Mouse (Mus musculus) heart, postnatal 0 days (tissue): ENCODE results near the gene Mnt. TPM values are rescaled to one million over a fixed set of nuclear protein-coding genes. Genes with fewer than 3 reads are reported as not detected.
A peak's percentile ranks its signal among the peaks of the same experiment; 100 is the strongest.

Experiments used
- ATAC-seq: fragments of 200-750 bp; cut with Nextera tagmentation; 2 replicates; pipeline ENCODE4 v1.8.0; 2017; ENCODE audit warnings: low read depth, moderate number of reproducible peaks, moderate library complexity; ENCODE audit not compliant: insufficient read depth
- DNase-seq: peaks from one replicate; pipeline ENCODE4 v3.0.0-alpha.2; 2016; ENCODE audit warnings: low spot score
- H3K27ac ChIP-seq: fragments of 300-500 bp; sonication (generic); 2 replicates; pipeline ENCODE4 v1.5.1; 2014; ENCODE audit warnings: low read depth, mild to moderate bottlenecking
- H3K27me3 ChIP-seq: fragments of 300-500 bp; sonication (generic); 2 replicates; pipeline ENCODE4 v1.6.1; 2014; ENCODE audit warnings: low read length, mixed read lengths; ENCODE audit not compliant: control insufficient read depth, insufficient read depth
- H3K36me3 ChIP-seq: fragments of 300-500 bp; sonication (generic); replicated peaks from 2 replicates; pipeline ENCODE4 v1.6.1; 2014; ENCODE audit warnings: low read length, mixed read lengths; ENCODE audit not compliant: control insufficient read depth, insufficient read depth
- H3K4me1 ChIP-seq: fragments of 300-500 bp; sonication (generic); 2 replicates; pipeline ENCODE4 v1.6.1; 2014; ENCODE audit warnings: antibody characterized with exemption; ENCODE audit not compliant: control insufficient read depth, insufficient read depth
- H3K4me2 ChIP-seq: fragments of 300-500 bp; sonication (generic); 2 replicates; pipeline ENCODE4 v1.6.1; 2014; ENCODE audit warnings: low read depth, mild to moderate bottlenecking, low read length, moderate library complexity
- H3K4me3 ChIP-seq: fragments of 300-500 bp; sonication (generic); 2 replicates; pipeline ENCODE4 v1.5.1; 2014; ENCODE audit warnings: low read depth, low read length
- H3K9ac ChIP-seq: fragments of 300-500 bp; sonication (generic); replicated peaks from 2 replicates; pipeline ENCODE4 v1.6.1; 2014; ENCODE audit warnings: low read depth, low read length, mixed read lengths
- H3K9me3 ChIP-seq: fragments of 300-500 bp; sonication (generic); replicated peaks from 2 replicates; pipeline ENCODE4 v1.6.1; 2016; ENCODE audit warnings: low read length; ENCODE audit not compliant: control insufficient read depth
- CTCF ChIP-seq: IDR thresholded peaks from 2 replicates; pipeline ENCODE4 v1.5.1; 2016; ENCODE audit warnings: antibody characterized with exemption, control low read depth, low read depth
- EP300 ChIP-seq: IDR thresholded peaks from 2 replicates; pipeline ENCODE4 v1.6.1; 2016; ENCODE audit warnings: antibody characterized with exemption, low read depth
- WGBS: fragments of 180-500 bp; shearing (Covaris S2); extraction: QIAGEN DNeasy Blood & Tissue Kit; methylation state at CpG from one replicate; pipeline ENCODE4 v1.1.7; 2014; 5-methylcytosine and 5-hydroxymethylcytosine counted together
- polyA plus RNA-seq: library from polyadenylated mRNA; unstranded; fragments of >200 nt; fragmentation: Nextera tagmentation; extraction: Ambion mirVana; gene quantifications from 2 replicates; pipeline ENCODE4 v1.2.1, GENCODE M21; 2015
- total RNA-seq: library from RNA; depleted of rRNA; stranded (reverse); fragments of >200 nt; gene quantifications from 2 replicates; pipeline ENCODE4 v1.2.3, GENCODE M21; 2014; ENCODE audit warnings: low replicate concordance

Gene Mnt
- total and polyA plus RNA-seq, 2 experiments from 2014 or later, result 1.8 to 9.0 TPM

DNA sequence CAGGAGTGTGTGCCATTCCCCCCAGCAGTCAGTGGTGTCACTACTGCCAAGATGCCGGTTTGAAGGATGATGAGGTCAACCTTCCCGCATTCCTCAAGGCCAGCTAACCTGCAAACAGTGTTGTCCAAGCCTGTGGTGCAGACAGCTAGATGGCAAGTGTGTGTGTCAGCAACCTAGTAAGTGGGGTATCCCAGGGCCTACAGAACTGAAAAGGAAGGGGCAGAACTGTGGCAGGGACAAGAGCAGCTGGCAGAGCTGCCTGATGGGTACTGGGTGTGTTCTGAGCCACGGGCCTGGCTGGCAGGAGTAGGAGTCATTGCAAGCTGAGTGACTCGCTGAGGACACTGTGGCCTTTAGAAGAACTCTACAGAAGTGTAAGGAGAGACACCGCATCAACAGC, 31.4 kb downstream of the Mnt start:
- no peaks in the 10 kb centered on the region for H3K27me3 ChIP-seq
- TF ChIP-seq EP300, result no peak
- no peak for TF ChIP-seq CTCF
- H3K4me2 ChIP-seq, result no peak overlapping the region
- no peak overlapping the region for H3K27ac ChIP-seq
- no peak for DNase-seq
- 60% methylated on average over 5 of the region's 5 CpGs for WGBS
- H3K9ac ChIP-seq, result no peak overlapping the region
- H3K4me1 ChIP-seq, result peaks cover 7% of the 10 kb centered on the region; the same call in 1 of the 2 replicates
- no peaks in the 10 kb centered on the region for H3K9me3 ChIP-seq
- no peak overlapping the region for H3K4me3 ChIP-seq
- ATAC-seq, result no peak
- H3K36me3 ChIP-seq, result no peaks in the 10 kb centered on the region

DNA sequence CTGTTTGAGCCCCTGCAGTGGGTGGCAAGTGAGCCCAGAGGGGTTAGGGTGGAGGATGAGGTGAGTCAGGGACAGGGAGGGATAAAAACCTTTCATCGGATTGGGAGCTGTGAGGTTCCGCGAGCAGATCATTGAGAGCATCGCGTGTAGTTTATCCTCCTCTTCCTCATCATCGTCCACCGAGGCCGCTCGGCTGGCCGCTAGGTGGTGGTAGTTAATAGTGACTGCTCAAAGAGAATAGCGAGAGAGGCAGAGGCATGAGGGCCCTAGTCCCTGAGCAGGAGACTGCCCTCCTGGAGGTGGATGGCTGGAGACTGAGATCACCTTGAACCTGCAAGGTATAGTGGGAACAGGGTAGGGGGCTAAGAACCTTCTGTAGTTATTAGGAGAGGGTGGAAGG, 32.8 kb downstream of the Mnt start:
- no peak overlapping the region for H3K9ac ChIP-seq
- H3K4me1 ChIP-seq, result peaks cover 7% of the 10 kb centered on the region; the same call in 1 of the 2 replicates
- DNase-seq (no peak), ATAC-seq (no peak)
- no peaks in the 10 kb centered on the region for H3K9me3 ChIP-seq
- no peak overlapping the region for H3K4me3 ChIP-seq
- no peaks in the 10 kb centered on the region for H3K27me3 ChIP-seq
- no peaks in the 10 kb centered on the region for H3K36me3 ChIP-seq
- 24% methylated on average over 11 of the region's 11 CpGs for WGBS
- no peak overlapping the region for H3K4me2 ChIP-seq
- no peak overlapping the region for H3K27ac ChIP-seq
- TF ChIP-seq CTCF, result peak; percentile 58
- no peak for TF ChIP-seq EP300

- DNase-seq (no peak), ATAC-seq (no peak)
- Histone ChIP-seq H3K36me3 (no peaks in the 10 kb centered on the region), H3K27ac (no peak overlapping the region), H3K9me3 (no peaks in the 10 kb centered on the region), H3K4me2 (no peak overlapping the region), H3K4me3 (no peak overlapping the region), H3K4me1 (peaks cover 7% of the 10 kb centered on the region; the same call in 1 of the 2 replicates), H3K9ac (no peak overlapping the region), H3K27me3 (no peaks in the 10 kb centered on the region)
- no peak for TF ChIP-seq EP300
- no peak for TF ChIP-seq CTCF
- 60% methylated on average over 9 of the region's 9 CpGs for WGBS
Measured at GRCm38 (mm10) chr11:74864421-74864820, 33.7 kb downstream of the Mnt start.

DNA sequence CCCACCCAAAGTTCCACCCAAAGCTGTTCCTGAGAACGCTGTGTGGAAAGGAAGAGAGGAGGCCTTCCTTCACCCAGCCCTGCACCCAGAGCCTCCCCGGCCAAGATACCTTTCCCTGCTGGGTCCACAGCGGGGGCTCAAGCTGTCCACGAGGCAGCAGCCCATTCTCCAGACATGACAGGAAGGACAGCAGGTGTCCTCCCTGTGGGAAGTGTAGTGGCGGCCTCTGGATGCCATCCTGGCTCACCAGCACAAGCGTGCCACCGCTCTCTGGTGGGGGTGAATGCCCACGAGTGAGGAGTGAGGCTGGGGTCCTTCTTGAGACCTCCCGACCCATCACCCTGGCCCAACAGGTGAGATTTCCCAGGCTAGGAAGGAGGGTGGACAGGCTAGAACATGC, 34.5 kb downstream of the Mnt start:
- 81% methylated on average over 9 of the region's 9 CpGs for WGBS
- Histone ChIP-seq H3K27ac (no peak overlapping the region), H3K36me3 (no peaks in the 10 kb centered on the region), H3K4me1 (peaks cover 7% of the 10 kb centered on the region; the same call in 1 of the 2 replicates), H3K4me2 (no peak overlapping the region), H3K27me3 (no peaks in the 10 kb centered on the region), H3K9me3 (no peaks in the 10 kb centered on the region), H3K4me3 (no peak overlapping the region), H3K9ac (no peak overlapping the region)
- TF ChIP-seq EP300, result no peak
- TF ChIP-seq CTCF, result no peak
- no peak for DNase-seq
- no peak for ATAC-seq

GRCm38 (mm10) chr11:74866640-74867039, 35.9 kb downstream of the Mnt start:
- Histone ChIP-seq H3K27me3 (no peaks in the 10 kb centered on the region), H3K4me1 (peaks cover 7% of the 10 kb centered on the region; the same call in 1 of the 2 replicates), H3K27ac (no peak overlapping the region), H3K4me2 (no peak overlapping the region), H3K9ac (no peak overlapping the region), H3K9me3 (no peaks in the 10 kb centered on the region), H3K4me3 (no peak overlapping the region), H3K36me3 (no peaks in the 10 kb centered on the region)
- DNase-seq (no peak), ATAC-seq (peak; percentile 39)
- TF ChIP-seq EP300 (no peak), CTCF (no peak)
- 73% methylated on average over 4 of the region's 4 CpGs for WGBS

- Histone ChIP-seq H3K36me3 (no peaks in the 10 kb centered on the region), H3K9me3 (no peaks in the 10 kb centered on the region), H3K27me3 (no peaks in the 10 kb centered on the region), H3K4me3 (no peak overlapping the region), H3K4me1 (peaks cover 7% of the 10 kb centered on the region; the same call in 1 of the 2 replicates), H3K27ac (no peak overlapping the region), H3K4me2 (no peak overlapping the region), H3K9ac (no peak overlapping the region)
- DNase-seq (no peak), ATAC-seq (no peak; the same call in 1 of the 2 replicates)
- 61% methylated on average over 2 of the region's 2 CpGs for WGBS
- TF ChIP-seq EP300 (no peak), CTCF (no peak)
Measured at GRCm38 (mm10) chr11:74867181-74867580, 36.5 kb downstream of the Mnt start.
